Mouse (Mus musculus): ENCODE measurements around the gene Hsf5. TPM values are rescaled to one million over a fixed set of nuclear protein-coding genes. Genes with fewer than 3 reads are reported as not detected.

Gene Hsf5
- polyA plus RNA-seq, 1 experiment from 2014 or later, result 0.36 TPM

DNA sequence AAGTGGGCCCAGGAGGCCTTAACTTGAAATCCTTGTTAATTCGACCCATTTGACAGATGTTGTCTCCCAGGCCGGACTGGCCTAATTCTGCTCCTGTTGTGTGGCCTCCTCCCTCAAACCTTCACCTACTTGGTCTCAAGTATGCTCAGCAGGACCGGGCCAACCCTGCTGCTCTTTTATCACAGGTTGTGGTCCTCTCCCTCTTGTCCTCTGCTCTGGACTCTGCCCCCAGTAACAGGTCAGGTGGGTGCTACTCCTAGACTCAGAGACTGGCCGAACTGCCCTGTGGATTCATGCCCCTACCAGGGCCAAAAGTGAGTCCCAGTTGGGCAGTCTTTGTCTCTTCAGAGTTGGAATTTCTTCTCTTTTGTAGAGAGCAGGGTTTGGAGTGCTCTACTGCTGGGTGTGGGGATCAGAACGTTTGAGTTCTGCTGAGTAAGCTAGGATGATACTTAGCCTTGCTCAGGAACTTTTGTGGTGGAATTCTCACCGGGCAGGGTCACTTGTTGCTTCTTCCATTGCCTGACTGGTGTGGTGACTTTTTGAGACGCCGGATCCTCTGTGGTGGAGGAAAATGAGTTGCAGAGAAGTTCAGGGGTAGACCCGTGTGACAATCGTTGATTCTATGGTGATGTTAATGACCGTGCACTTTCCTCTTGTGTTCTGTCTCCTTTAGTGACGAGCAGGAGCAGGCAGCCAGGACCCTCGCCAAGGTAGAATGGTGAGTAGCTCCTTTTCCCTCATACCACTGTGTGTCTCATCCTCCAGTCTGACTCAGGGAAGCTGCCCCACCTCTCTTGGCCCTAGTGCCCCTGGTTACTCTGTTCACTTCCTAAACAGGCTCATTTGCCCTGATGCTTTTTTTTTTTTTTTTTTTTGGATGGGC lies 24.0 kb upstream of the Hsf5 start:
- H3K9me3 ChIP-seq, result no peaks in the 10 kb centered on the region
- peak overlapping the region; percentile 88 for H3K27ac ChIP-seq (replicated peaks)
- H3K9ac ChIP-seq (replicated peaks), result peak overlapping the region; percentile 82
- H3K4me2 ChIP-seq (replicated peaks), result peak overlapping the region; percentile 67
- 39% methylated on average over 13 of the region's 13 CpGs for WGBS
- H3K4me1 ChIP-seq, result peaks cover 65% of the 10 kb centered on the region
- H3K4me3 ChIP-seq, result peak overlapping the region; percentile 85
- no peak for ATAC-seq (ENCODE audit: low FRiP score, low read depth)
- H3K36me3 ChIP-seq, result peaks cover 14% of the 10 kb centered on the region
- H3K27me3 ChIP-seq, result no peaks in the 10 kb centered on the region

DNA sequence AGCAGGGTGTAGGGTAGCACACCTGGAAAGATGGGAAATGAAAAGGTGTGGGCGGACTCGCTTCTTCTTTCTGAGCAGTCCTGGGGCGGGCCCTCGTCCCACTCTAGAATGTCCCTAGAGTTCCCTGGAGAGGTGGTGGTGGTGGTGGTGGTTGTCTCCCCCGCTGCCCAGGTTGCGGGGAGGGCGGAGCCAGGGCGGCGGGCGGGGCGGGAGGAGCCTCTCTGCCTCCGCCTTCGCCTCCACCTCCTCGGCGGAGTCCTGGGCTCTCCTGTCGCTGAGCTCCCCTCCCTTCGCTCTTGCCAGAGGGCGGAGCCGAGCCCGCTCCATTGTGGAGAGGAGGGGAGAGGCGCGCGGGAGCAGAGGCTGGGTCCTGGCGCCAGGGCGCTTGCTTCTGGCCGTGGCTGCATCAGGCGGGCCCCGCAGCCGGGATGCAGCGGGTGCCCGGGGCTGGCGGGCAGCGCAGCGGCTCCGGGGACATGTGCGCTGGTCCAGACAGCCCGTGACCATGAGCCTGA lies 21.6 kb upstream of the Hsf5 start:
- peak overlapping the region; percentile 92 for H3K4me2 ChIP-seq (replicated peaks)
- ATAC-seq (ENCODE audit: low FRiP score, low read depth), result peak; percentile 62
- H3K27ac ChIP-seq (replicated peaks), result peak overlapping the region; percentile 83
- H3K9ac ChIP-seq (replicated peaks), result peak overlapping the region; percentile 91
- no peaks in the 10 kb centered on the region for H3K9me3 ChIP-seq
- WGBS, result 1% methylated on average over 36 of the region's 37 CpGs
- H3K4me3 ChIP-seq, result peak overlapping the region; percentile 69
- H3K4me1 ChIP-seq, result peaks cover 53% of the 10 kb centered on the region
- H3K36me3 ChIP-seq, result peaks cover 39% of the 10 kb centered on the region
- no peaks in the 10 kb centered on the region for H3K27me3 ChIP-seq

DNA sequence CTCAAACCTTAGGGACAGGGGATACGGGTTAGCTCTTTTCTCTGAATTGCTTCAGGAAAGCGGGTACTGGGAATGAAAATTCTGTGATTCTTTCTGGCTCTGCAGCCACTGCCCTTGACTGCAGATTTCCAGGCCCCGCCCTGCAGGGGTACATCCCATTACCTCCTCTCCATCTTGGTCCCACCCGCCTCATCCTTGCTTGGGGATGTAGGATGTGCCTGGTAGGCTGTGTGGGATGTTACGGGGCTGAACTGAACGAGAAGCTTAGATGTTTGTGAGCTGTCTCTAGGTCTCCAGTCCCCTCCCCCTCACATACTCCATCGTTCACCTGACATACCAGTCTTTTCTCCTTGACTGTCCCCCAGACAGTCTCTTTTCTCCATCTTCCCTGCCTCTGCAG lies 21.0 kb upstream of the Hsf5 start:
- H3K27me3 ChIP-seq, result no peaks in the 10 kb centered on the region
- H3K4me2 ChIP-seq (replicated peaks), result peak overlapping the region; percentile 92
- peak overlapping the region; percentile 91 for H3K9ac ChIP-seq (replicated peaks)
- no peak for ATAC-seq (ENCODE audit: low FRiP score, low read depth)
- peak overlapping the region; percentile 83 for H3K27ac ChIP-seq (replicated peaks)
- H3K4me3 ChIP-seq, result peak overlapping the region; percentile 69
- peaks cover 45% of the 10 kb centered on the region for H3K36me3 ChIP-seq
- H3K4me1 ChIP-seq, result peaks cover 49% of the 10 kb centered on the region
- H3K9me3 ChIP-seq, result no peaks in the 10 kb centered on the region
- 11% methylated on average over 7 of the region's 7 CpGs for WGBS

DNA sequence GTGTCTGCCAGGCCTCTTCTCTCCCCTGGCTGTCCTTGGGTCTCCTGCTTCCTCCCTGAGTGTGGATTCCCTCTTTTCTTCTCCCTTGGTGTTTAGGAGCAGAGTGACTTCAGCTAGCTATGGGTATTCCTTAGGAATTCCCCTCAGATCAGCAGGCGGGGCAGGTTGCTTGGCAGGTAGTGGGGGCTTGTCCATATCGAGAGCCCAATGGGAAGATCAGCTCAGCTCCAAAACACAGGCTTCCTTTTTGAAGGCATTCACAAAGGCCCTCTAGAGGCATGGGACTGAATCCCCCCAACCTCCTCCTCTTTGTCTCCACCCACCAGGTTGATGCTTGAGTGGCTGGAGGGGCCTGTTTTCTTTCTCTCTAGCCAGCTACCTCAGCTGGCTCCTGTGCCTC lies 20.5 kb upstream of the Hsf5 start:
- WGBS, result 26% methylated on average over 2 of the region's 2 CpGs
- peak overlapping the region; percentile 69 for H3K4me3 ChIP-seq
- no peaks in the 10 kb centered on the region for H3K27me3 ChIP-seq
- peaks cover 50% of the 10 kb centered on the region for H3K36me3 ChIP-seq
- peak overlapping the region; percentile 92 for H3K4me2 ChIP-seq (replicated peaks)
- no peaks in the 10 kb centered on the region for H3K9me3 ChIP-seq
- H3K4me1 ChIP-seq, result peaks cover 49% of the 10 kb centered on the region
- ATAC-seq (ENCODE audit: low FRiP score, low read depth), result no peak
- H3K9ac ChIP-seq (replicated peaks), result peak overlapping the region; percentile 91
- H3K27ac ChIP-seq (replicated peaks), result peak overlapping the region; percentile 83

DNA sequence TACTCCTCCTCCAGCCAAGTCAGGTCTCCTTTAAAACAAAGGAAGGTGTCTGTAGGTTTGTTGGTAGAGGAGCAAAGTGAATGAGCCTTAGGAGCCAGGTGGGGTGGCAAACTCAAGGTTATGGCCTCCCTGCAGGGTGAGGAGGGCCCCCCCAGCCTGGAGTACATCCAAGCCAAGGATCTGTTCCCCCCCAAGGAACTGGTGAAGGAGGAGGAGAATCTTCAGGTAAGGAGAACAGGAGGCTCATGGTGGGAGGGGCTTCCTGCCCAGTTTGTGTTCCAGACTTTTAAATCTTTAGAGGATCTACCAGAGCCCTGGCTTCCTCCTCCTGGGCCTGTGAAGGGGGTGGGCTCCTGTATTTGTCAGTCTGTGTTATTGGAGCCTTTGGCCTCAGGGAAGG lies 19.9 kb upstream of the Hsf5 start:
- H3K27ac ChIP-seq (replicated peaks), result peak overlapping the region; percentile 83
- peaks cover 49% of the 10 kb centered on the region for H3K4me1 ChIP-seq

DNA sequence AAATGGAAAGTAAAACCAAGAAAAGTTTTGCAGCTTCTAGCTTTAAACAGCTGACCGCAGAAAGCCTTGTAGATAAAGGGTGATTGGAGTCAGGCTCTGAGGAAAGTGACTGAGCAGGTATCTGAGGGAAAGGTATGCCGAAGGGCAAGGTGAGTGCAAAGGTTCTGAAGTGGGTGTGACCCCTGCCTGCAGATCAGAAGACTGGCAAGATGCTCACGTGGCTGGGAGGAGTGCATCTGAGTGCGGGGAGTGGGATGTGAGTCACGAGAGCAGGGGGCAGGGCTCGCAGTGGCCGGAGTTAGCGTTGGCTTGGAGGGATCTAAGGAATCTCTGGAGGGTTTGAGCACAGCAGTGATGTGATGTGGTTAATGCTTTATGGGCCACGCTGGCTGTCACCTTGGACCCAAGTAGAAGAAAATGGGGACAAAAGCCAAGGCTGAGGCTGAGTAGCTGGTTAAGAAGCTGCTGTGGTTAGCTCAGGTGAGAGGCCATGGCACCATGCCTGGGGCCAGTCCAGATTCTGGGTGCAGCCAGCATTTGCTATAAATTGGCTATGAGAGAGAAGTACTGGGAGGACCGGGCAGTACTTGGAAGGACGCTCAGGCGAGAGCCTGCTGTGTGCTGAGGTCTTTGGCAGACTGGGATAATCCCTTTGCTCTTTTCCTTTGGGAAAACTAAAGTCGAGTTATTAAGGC lies 17.4 kb upstream of the Hsf5 start:
- 92% methylated on average over 13 of the region's 13 CpGs for WGBS

More for the DNA sequence above, 19.9 kb upstream of the Hsf5 start:
- peaks cover 55% of the 10 kb centered on the region for H3K36me3 ChIP-seq
- H3K9ac ChIP-seq (replicated peaks), result peak overlapping the region; percentile 91
- peak overlapping the region; percentile 69 for H3K4me3 ChIP-seq
- H3K4me2 ChIP-seq (replicated peaks), result peak overlapping the region; percentile 92
- H3K9me3 ChIP-seq, result no peaks in the 10 kb centered on the region
- ATAC-seq (ENCODE audit: low FRiP score, low read depth), result no peak
- H3K27me3 ChIP-seq, result no peaks in the 10 kb centered on the region

DNA sequence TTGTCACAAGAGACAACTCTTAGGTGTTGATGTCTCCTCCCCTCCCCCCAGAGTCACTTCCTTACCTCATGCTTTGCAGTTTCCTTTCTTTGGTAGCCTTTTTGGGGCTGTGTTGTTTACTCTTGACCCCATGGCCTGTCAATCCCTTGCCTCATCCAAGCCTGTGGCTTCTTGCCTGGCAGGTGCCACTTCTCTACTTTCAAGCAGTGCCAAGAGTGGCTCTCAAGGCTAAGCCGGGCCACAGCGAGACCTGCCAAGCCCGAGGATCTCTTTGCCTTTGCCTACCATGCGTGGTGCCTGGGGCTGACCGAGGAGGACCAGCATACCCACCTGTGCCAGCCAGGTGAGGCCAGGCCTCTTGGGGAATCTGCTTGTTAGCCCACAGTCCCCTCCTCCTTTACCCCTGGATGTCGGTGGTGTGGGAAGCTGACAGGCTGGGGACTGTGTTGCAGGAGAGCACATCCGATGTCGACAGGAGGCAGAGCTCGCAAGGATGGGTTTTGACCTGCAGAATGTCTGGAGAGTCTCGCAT lies 16.6 kb upstream of the Hsf5 start:
- peaks cover 19% of the 10 kb centered on the region for H3K4me1 ChIP-seq

More for the DNA sequence above, 17.4 kb upstream of the Hsf5 start:
- Histone ChIP-seq H3K4me2 (replicated peaks) (no peak overlapping the region), H3K4me1 (peaks cover 27% of the 10 kb centered on the region), H3K4me3 (no peak overlapping the region), H3K36me3 (peaks cover 76% of the 10 kb centered on the region), H3K27me3 (no peaks in the 10 kb centered on the region), H3K9ac (replicated peaks) (no peak overlapping the region), H3K27ac (replicated peaks) (no peak overlapping the region), H3K9me3 (no peaks in the 10 kb centered on the region)
- ATAC-seq (ENCODE audit: low FRiP score, low read depth), result no peak

DNA sequence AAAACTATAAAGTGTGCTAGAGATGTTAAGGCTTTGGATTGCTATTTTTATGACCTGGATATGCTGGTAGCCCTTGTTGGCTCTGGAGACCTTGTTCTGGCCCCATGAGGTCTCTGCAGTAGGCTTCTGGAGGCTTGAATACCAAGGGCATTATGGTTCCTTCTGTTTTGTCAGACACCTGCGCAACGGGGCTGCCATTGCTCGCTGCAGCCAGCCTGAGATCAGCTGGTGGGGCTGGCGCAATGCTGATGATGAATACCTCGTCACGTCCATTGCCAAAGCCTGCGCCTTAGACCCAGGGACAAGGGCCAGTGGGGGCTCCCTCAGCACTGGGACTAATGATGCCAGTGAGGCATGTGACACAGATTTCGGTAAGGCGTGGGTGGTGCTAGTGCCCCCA lies 14.7 kb upstream of the Hsf5 start:
- 94% methylated on average over 9 of the region's 9 CpGs for WGBS
- peaks cover 100% of the 10 kb centered on the region for H3K36me3 ChIP-seq
- ATAC-seq (ENCODE audit: low FRiP score, low read depth), result no peak

More for the DNA sequence above, 16.6 kb upstream of the Hsf5 start:
- Histone ChIP-seq H3K4me3 (no peak overlapping the region), H3K27me3 (no peaks in the 10 kb centered on the region), H3K9me3 (no peaks in the 10 kb centered on the region), H3K4me2 (replicated peaks) (no peak overlapping the region), H3K27ac (replicated peaks) (no peak overlapping the region), H3K36me3 (peaks cover 84% of the 10 kb centered on the region), H3K9ac (replicated peaks) (no peak overlapping the region)
- WGBS, result 92% methylated on average over 10 of the region's 10 CpGs
- ATAC-seq (ENCODE audit: low FRiP score, low read depth), result no peak

DNA sequence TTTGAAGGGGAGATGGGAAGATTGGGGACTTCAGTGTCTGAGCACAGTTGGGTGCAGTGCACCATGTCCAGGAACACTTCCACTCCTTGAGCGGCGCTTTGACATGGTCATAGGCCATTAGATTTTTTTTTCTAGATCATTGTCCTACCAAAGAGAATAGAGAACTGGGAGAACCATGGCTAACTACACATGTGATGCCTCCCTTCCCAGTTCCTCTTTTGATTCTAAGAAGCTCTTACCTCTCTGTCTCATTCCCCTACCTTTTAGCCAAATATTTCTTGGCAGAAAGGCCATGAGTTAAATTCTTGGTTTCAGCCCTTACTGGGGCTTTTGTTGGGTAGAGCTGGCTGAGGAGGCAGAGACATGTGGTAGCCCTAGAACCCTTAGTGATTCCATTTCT lies 13.4 kb upstream of the Hsf5 start:
- Histone ChIP-seq H3K36me3 (peaks cover 100% of the 10 kb centered on the region), H3K27ac (replicated peaks) (no peak overlapping the region), H3K9ac (replicated peaks) (no peak overlapping the region), H3K4me3 (no peak overlapping the region), H3K4me1 (no peaks in the 10 kb centered on the region), H3K4me2 (replicated peaks) (no peak overlapping the region), H3K27me3 (no peaks in the 10 kb centered on the region), H3K9me3 (no peaks in the 10 kb centered on the region)
- no peak for ATAC-seq (ENCODE audit: low FRiP score, low read depth)
- 96% methylated on average over 2 of the region's 2 CpGs for WGBS

More for the DNA sequence above, 14.7 kb upstream of the Hsf5 start:
- no peak overlapping the region for H3K4me3 ChIP-seq
- no peak overlapping the region for H3K9ac ChIP-seq (replicated peaks)
- H3K9me3 ChIP-seq, result no peaks in the 10 kb centered on the region
- no peak overlapping the region for H3K4me2 ChIP-seq (replicated peaks)
- no peak overlapping the region for H3K27ac ChIP-seq (replicated peaks)
- H3K27me3 ChIP-seq, result no peaks in the 10 kb centered on the region
- peaks cover 4% of the 10 kb centered on the region; the same call in 1 of the 2 replicates for H3K4me1 ChIP-seq

DNA sequence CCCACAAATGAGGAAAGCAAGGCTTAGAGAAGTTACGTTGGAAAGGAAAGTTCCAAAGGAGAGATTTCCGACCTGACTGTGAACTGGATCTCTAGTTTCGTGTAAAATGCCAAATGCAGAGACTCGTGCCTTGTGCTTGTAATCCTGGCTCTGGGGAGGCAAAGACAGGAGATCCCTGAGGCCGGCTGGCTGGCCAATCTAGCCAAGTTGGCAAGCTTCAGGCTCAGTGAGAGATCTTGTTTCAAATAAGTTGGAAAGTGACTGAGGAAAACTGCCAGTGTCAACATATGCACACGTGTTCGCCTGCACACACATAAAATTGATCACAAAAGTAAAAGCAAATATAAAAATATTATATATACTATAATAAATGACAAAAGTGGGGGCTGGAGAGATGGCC lies 7.7 kb upstream of the Hsf5 start:
- H3K4me1 ChIP-seq, result no peaks in the 10 kb centered on the region
- H3K9ac ChIP-seq (replicated peaks), result no peak overlapping the region
- no peaks in the 10 kb centered on the region for H3K27me3 ChIP-seq
- H3K36me3 ChIP-seq, result peaks cover 99% of the 10 kb centered on the region
- ATAC-seq (ENCODE audit: low FRiP score, low read depth), result no peak
- H3K9me3 ChIP-seq, result no peaks in the 10 kb centered on the region
- no peak overlapping the region for H3K27ac ChIP-seq (replicated peaks)
- H3K4me2 ChIP-seq (replicated peaks), result no peak overlapping the region
- H3K4me3 ChIP-seq, result no peak overlapping the region
- 90% methylated on average over 7 of the region's 7 CpGs for WGBS

DNA sequence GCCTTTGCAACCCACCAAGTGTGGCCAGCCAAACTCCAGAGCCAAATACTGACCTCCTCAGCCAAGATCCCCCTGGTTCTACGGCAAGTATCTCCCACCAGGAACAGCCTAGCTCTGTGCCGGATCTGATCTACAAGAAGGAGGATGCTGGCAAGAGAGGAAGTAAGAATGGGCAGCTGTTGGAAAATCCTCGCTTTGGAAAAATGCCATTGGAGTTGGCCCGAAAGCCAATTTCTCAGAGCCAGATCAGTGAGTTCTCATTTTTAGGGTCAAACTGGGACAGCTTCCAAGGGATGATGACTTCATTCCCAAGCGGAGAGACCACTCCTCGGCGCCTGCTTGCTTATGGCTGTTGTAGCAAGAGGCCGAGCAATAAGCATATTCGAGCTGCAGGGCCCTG lies 5.4 kb upstream of the Hsf5 start:
- Histone ChIP-seq H3K4me3 (no peak overlapping the region), H3K4me1 (no peaks in the 10 kb centered on the region), H3K27ac (replicated peaks) (no peak overlapping the region), H3K36me3 (peaks cover 99% of the 10 kb centered on the region), H3K27me3 (no peaks in the 10 kb centered on the region), H3K9me3 (no peaks in the 10 kb centered on the region), H3K4me2 (replicated peaks) (no peak overlapping the region), H3K9ac (replicated peaks) (no peak overlapping the region)
- ATAC-seq (ENCODE audit: low FRiP score, low read depth), result no peak
- WGBS, result 94% methylated on average over 9 of the region's 9 CpGs

DNA sequence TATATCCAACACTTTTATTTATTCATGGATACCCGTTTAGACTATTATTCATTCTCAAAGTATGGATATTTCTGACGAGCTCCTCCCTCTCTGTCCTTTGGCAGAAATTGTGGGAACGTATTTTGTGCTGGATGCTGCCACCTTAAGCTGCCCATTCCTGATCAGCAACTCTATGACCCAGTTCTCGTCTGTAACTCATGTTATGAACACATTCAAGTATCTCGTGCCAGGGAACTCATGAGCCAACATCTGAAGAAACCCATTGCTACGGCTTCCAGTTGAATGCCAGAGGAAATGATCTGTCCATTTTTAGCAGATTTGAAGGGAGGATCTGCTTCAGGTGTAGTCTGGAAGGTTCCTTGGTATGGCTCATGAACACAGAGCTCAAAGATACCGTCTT lies 3.0 kb upstream of the Hsf5 start:
- WGBS, result 90% methylated on average over 7 of the region's 7 CpGs
- Histone ChIP-seq H3K36me3 (peaks cover 99% of the 10 kb centered on the region), H3K9ac (replicated peaks) (no peak overlapping the region), H3K9me3 (no peaks in the 10 kb centered on the region), H3K4me2 (replicated peaks) (no peak overlapping the region), H3K4me1 (no peaks in the 10 kb centered on the region), H3K4me3 (no peak overlapping the region), H3K27me3 (no peaks in the 10 kb centered on the region), H3K27ac (replicated peaks) (no peak overlapping the region)
- ATAC-seq (ENCODE audit: low FRiP score, low read depth), result no peak
